Mouse (Mus musculus) cerebral cortex, adult 2 months (tissue): Measurements from ENCODE around the gene Ccdc88c.

Source experiments
- WGBS: fragments of 180-500 bp; shearing (Covaris S2); methylation state at CpG from one replicate; pipeline ENCODE4 v1.1.7; 2018; 5-methylcytosine and 5-hydroxymethylcytosine counted together

Gene Ccdc88c

GRCm38 (mm10) chr12:100877936-100878335, 150.9 kb downstream of the Ccdc88c start:
- 77% methylated on average over 6 of the region's 6 CpGs for WGBS

GRCm38 (mm10) chr12:100875960-100876359, 152.9 kb downstream of the Ccdc88c start:
- 58% methylated on average over 5 of the region's 6 CpGs for WGBS

GRCm38 (mm10) chr12:100875553-100875952, 153.3 kb downstream of the Ccdc88c start:
- WGBS = 42% methylated on average over 3 of the region's 3 CpGs

GRCm38 (mm10) chr12:100873612-100874011, 155.2 kb downstream of the Ccdc88c start:
- WGBS = 89% methylated on average over 3 of the region's 3 CpGs

- WGBS = 82% methylated on average over 2 of the region's 2 CpGs
These were observed 157.0 kb downstream of the Ccdc88c start for GRCm38 (mm10) chr12:100871841-100872240.

- WGBS = 88% methylated on average over 6 of the region's 6 CpGs
These were observed 157.6 kb downstream of the Ccdc88c start for GRCm38 (mm10) chr12:100871234-100871633.

GRCm38 (mm10) chr12:100868049-100868622, 160.7 kb downstream of the Ccdc88c start:
- WGBS = 45% methylated on average over 4 of the region's 4 CpGs

GRCm38 (mm10) chr12:100867097-100867496, 161.8 kb downstream of the Ccdc88c start:
- 79% methylated on average over 8 of the region's 8 CpGs for WGBS

GRCm38 (mm10) chr12:100865509-100866078, 163.3 kb downstream of the Ccdc88c start:
- WGBS = 71% methylated on average over 11 of the region's 11 CpGs

GRCm38 (mm10) chr12:100862856-100863446, 165.9 kb downstream of the Ccdc88c start:
- 76% methylated on average over 3 of the region's 3 CpGs for WGBS

GRCm38 (mm10) chr12:100862272-100862671, 166.6 kb downstream of the Ccdc88c start:
- 86% methylated on average over 3 of the region's 3 CpGs for WGBS
